Mouse (Mus musculus) small intestine, adult 2 months (tissue): ENCODE results near the gene Naa25.

Experiments
- CTCF ChIP-seq: fragments of 200-500 bp; IDR thresholded peaks from 2 replicates; pipeline ENCODE4 v1.5.1; 2012; ENCODE audit warnings: low read depth, mild to moderate bottlenecking, control low read depth, inconsistent platforms, low read length, moderate library complexity, mixed read lengths; ENCODE audit not compliant: insufficient replicate concordance, insufficient read length; ENCODE audit errors: extremely low read depth
- POLR2A ChIP-seq: fragments of 200-500 bp; IDR thresholded peaks from 2 replicates; pipeline ENCODE4 v1.6.1; 2012; ENCODE audit warnings: low read depth, mild to moderate bottlenecking, control low read depth, inconsistent platforms, low read length, moderate library complexity

DNA sequence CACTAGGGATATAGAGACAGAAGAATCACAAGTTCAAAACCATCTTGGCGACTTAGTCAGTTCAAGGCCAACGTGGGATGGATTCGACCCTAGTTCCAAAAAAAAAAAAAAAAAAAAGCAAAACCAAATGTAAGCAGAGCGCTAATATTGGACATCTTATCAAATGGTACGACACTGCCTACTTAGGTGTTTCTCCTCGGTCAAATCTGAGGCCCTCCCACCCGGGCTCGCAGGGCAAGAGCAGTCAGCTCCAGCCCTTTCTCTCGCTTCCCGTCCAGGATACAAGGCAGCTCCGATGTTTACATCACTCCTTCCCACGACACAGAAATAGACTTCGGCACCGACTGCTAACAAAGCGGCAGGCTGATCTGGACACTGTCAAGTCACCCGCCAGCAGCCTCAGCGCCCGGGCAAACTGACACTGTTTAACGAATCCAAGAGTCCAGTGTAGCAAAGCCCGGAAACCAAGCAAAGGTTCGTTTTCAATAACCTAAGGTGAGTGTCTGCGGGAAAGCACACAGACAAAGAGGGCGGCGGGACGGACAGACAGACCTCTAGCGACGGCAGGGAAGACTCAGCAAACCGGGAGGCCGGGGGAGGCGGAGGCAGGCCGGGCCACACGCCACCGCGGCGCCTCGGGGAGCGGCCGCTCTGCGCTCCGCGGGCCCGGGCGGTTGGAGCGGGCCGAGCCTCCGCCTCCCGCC is 12.8 kb upstream of the Naa25 start:
- TF ChIP-seq CTCF (no peak), POLR2A (0 out of 2 replicates have a peak, but pooled peaks have one; percentile 45)
